Comparison of ENCODE assay signal across 10 mouse cellular contexts in genomic region chr4:130798416-130798815, GRCm38 (mm10). TPM values are rescaled to one million over a fixed set of nuclear protein-coding genes. Genes with fewer than 3 reads are reported as not detected.
DNase-seq lines count a peak whose midpoint lies in the region; ATAC-seq and TF ChIP-seq lines count a peak whose summit lies in the region.
"Had no signal": no experiment of that assay in that cellular context is flagged by ENCODE, and none has a peak within 500 bp of the region (broad histone marks: within the 10 kb centered on the region; RNA-seq: fewer than 3 reads in every experiment).

No protein-coding gene starts in this region.

- H3K9ac ChIP-seq in kidney, postnatal 0 days (ENCODE audit: low read depth, low read length) = 0 out of 2 replicates have a peak overlapping the region, but pooled peaks have one; percentile 14
- 0 out of 2 replicates have a peak overlapping the region, but pooled peaks have one; percentile 13 for H3K9ac ChIP-seq in limb, embryonic 13.5 days
- H3K9ac ChIP-seq: liver, embryonic 14.5 days had no signal

- 39% methylated on average over 1 of the region's 1 CpGs for WGBS in kidney, postnatal 0 days
- WGBS in embryonic facial prominence, embryonic 10.5 days = 56% methylated on average over 1 of the region's 1 CpGs
- WGBS in heart, embryonic 10.5 days = 60% methylated on average over 1 of the region's 1 CpGs
- 48% methylated on average over 1 of the region's 1 CpGs for WGBS in limb, embryonic 13.5 days

- ATAC-seq in kidney, postnatal 0 days (replicated peaks; ENCODE audit: low FRiP score, low read depth) = no peak
- ATAC-seq in limb, embryonic 13.5 days (ENCODE audit: low FRiP score, low read depth) = 0 out of 2 replicates have a peak, but pooled peaks have one; percentile 10

- peak overlapping the region; percentile 64 for H3K27ac ChIP-seq in kidney, postnatal 0 days
- peak overlapping the region; percentile 79 for H3K27ac ChIP-seq in embryonic facial prominence, embryonic 10.5 days (replicated peaks)
- H3K27ac ChIP-seq in heart, embryonic 10.5 days = peak overlapping the region; percentile 78
- peak overlapping the region; percentile 83 for H3K27ac ChIP-seq in limb, embryonic 13.5 days
- H3K27ac ChIP-seq: liver, embryonic 14.5 days had no signal

- no peaks in the 10 kb centered on the region for H3K36me3 ChIP-seq in kidney, postnatal 0 days (ENCODE audit: insufficient read depth, low read length)
- H3K36me3 ChIP-seq in embryonic facial prominence, embryonic 10.5 days (replicated peaks) = no peaks in the 10 kb centered on the region
- no peaks in the 10 kb centered on the region for H3K36me3 ChIP-seq in heart, embryonic 10.5 days
- H3K36me3 ChIP-seq in limb, embryonic 13.5 days = no peaks in the 10 kb centered on the region

- peaks cover 31% of the 10 kb centered on the region for H3K4me1 ChIP-seq in kidney, postnatal 0 days (replicated peaks; ENCODE audit: insufficient read depth, low read length)
- peaks cover 90% of the 10 kb centered on the region for H3K4me1 ChIP-seq in embryonic facial prominence, embryonic 10.5 days
- peaks cover 73% of the 10 kb centered on the region for H3K4me1 ChIP-seq in heart, embryonic 10.5 days
- peaks cover 85% of the 10 kb centered on the region for H3K4me1 ChIP-seq in limb, embryonic 13.5 days

- H3K4me2 ChIP-seq in kidney, postnatal 0 days (ENCODE audit: low read length) = no peak overlapping the region
- H3K4me2 ChIP-seq in limb, embryonic 13.5 days (replicated peaks) = peak overlapping the region; percentile 52

- H3K4me3 ChIP-seq in kidney, postnatal 0 days (replicated peaks; ENCODE audit: low read depth, low read length) = no peak overlapping the region
- no peak overlapping the region for H3K4me3 ChIP-seq in embryonic facial prominence, embryonic 10.5 days
- H3K4me3 ChIP-seq in heart, embryonic 10.5 days = no peak overlapping the region
- no peak overlapping the region for H3K4me3 ChIP-seq in limb, embryonic 13.5 days

- H3K9me3 ChIP-seq in kidney, postnatal 0 days (replicated peaks; ENCODE audit: low read length) = no peaks in the 10 kb centered on the region
- no peaks in the 10 kb centered on the region for H3K9me3 ChIP-seq in embryonic facial prominence, embryonic 10.5 days
- no peaks in the 10 kb centered on the region for H3K9me3 ChIP-seq in heart, embryonic 10.5 days
- no peaks in the 10 kb centered on the region for H3K9me3 ChIP-seq in limb, embryonic 13.5 days

- DNase-seq in kidney, postnatal 0 days (ENCODE audit: low spot score) = no peak
- DNase-seq in kidney, postnatal 36 days = no peak
- no peak for DNase-seq in embryonic facial prominence, embryonic 10.5 days (ENCODE audit: low spot score)
- DNase-seq in heart, embryonic 10.5 days (ENCODE audit: low spot score) = no peak
- no peak for DNase-seq in cerebellum, postnatal 36 days
- no peak for DNase-seq in cerebellum, postnatal 14 days
- DNase-seq in embryo, embryonic 9.5 days (ENCODE audit: extremely low spot score) = no peak
- DNase-seq: cerebellum, adult 8-10 months had no signal

- no peaks in the 10 kb centered on the region for H3K27me3 ChIP-seq in kidney, postnatal 0 days (ENCODE audit: insufficient read depth, low read length)
- peaks cover 9% of the 10 kb centered on the region; the same call in 1 of the 2 replicates for H3K27me3 ChIP-seq in embryonic facial prominence, embryonic 10.5 days (replicated peaks; ENCODE audit: low read depth, poor library complexity, severe bottlenecking)
- H3K27me3 ChIP-seq in heart, embryonic 10.5 days (ENCODE audit: insufficient read depth, poor library complexity, severe bottlenecking) = peaks cover 19% of the 10 kb centered on the region
- no peaks in the 10 kb centered on the region for H3K27me3 ChIP-seq in limb, embryonic 13.5 days

- no peak for TF ChIP-seq CTCF in kidney, postnatal 0 days (IDR thresholded peaks at IDR 0.05; ENCODE audit: low read depth)

RNA-seq across cellular contexts. Expression of gene Sdc3, which starts 6.1 kb away (rescaled TPM):
- polyA plus RNA-seq in kidney, postnatal 0 days (2015; fragmentation: Nextera tagmentation; extraction: Ambion mirVana) = 14.9 and 16.2 TPM in 2 replicates
- 31.9 and 32.8 TPM in 2 replicates for polyA plus RNA-seq in embryonic facial prominence, embryonic 10.5 days (2016; fragmentation: Nextera tagmentation; extraction: Ambion mirVana)
- 19.0 and 21.6 TPM in 2 replicates for polyA plus RNA-seq in heart, embryonic 10.5 days (2016; fragmentation: Nextera tagmentation; extraction: Ambion mirVana)
- polyA plus RNA-seq in limb, embryonic 13.5 days (2015; fragmentation: Nextera tagmentation; extraction: Ambion mirVana) = 38.6 and 42.6 TPM in 2 replicates
